Mouse (Mus musculus): Measurements from ENCODE around the gene Atp5mpl. TPM values are rescaled to one million over a fixed set of nuclear protein-coding genes. Genes with fewer than 3 reads are reported as not detected.

Atp5mpl gene
- polyA plus RNA-seq (2015; fragmentation: Nextera tagmentation; extraction: Ambion mirVana) = 621 and 663 TPM in 2 replicates

DNA sequence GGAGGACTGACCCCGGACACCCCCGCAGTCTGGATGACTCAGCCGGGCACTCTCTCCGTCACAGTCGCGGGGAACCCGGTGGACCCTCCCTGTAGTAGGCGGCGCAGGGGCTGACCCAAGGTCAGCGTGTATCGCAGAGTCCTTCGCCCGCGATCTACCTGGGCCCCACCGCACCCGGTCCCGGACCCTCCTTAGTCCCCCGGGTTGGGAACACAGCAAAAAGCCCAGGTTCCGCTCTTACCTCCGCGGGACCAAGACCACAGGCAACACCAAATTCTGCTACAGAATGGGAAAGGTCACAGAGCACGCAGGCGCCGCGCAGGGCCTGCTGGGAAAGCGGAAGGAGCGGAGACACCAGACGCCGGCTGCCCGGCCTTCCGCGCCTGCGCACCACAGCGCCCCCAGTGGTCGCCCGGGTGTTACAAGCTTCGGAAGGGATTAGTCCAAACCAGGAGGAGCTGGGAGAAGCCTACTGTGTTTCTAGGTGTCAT is at the start of gene Atp5mpl:
Atp5mpl (minus strand) TSS at position 295 of the 491 bp plus-strand sequence.
- Histone ChIP-seq H3K4me1 (replicated peaks; ENCODE audit: control insufficient read depth, insufficient read depth, low read length) (peaks cover 7% of the 10 kb centered on the region), H3K9me3 (ENCODE audit: control insufficient read depth, low read length) (no peaks in the 10 kb centered on the region), H3K9ac (ENCODE audit: low read length) (peak within 1 kb of the TSS; percentile 91), H3K4me2 (ENCODE audit: low read depth, low read length) (peak within 1 kb of the TSS; percentile 80), H3K27me3 (ENCODE audit: control insufficient read depth, insufficient read depth, low read depth, low read length) (no peaks in the 10 kb centered on the region), H3K4me3 (ENCODE audit: low read length) (peak within 1 kb of the TSS; percentile 81), H3K36me3 (ENCODE audit: control insufficient read depth, insufficient read depth, low read length) (peaks cover 11% of the 10 kb centered on the region; the same call in 1 of the 2 replicates), H3K27ac (ENCODE audit: low read length) (peak within 1 kb of the TSS; percentile 33; the same call in 1 of the 2 replicates)
- peak; percentile 94 for ATAC-seq (ENCODE audit: low read depth)
- under 1% methylated on average over 37 of the region's 37 CpGs for WGBS

DNA sequence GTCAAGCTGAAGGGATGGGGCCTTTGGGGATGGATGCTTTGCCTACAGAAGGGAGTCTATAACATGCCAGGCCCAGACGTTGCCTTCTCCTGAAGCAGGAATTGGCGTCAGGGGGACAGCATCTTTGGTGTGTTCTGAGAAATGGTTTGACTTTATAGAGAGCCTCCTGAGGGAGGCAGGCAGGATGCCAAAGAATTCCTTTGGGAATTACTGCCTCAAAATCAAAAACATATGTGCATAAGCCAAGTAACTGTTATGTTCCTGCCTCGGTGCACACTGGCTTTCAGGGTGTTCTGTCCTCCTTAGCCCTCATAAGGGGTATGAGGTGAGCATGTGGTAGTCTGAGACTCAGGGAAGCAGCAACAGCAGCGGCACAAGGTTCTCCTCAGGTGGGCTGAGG is 49.6 kb upstream of the Atp5mpl start:
- Histone ChIP-seq H3K9ac (ENCODE audit: low read length) (no peak overlapping the region), H3K4me2 (ENCODE audit: low read depth, low read length) (no peak overlapping the region), H3K9me3 (ENCODE audit: control insufficient read depth, low read length) (peaks cover 5% of the 10 kb centered on the region), H3K27me3 (ENCODE audit: control insufficient read depth, insufficient read depth, low read depth, low read length) (no peaks in the 10 kb centered on the region), H3K36me3 (ENCODE audit: control insufficient read depth, insufficient read depth, low read length) (no peaks in the 10 kb centered on the region), H3K27ac (ENCODE audit: low read length) (no peak overlapping the region), H3K4me3 (ENCODE audit: low read length) (no peak overlapping the region), H3K4me1 (replicated peaks; ENCODE audit: control insufficient read depth, insufficient read depth, low read length) (no peaks in the 10 kb centered on the region)
- ATAC-seq (ENCODE audit: low read depth) = no peak
- 48% methylated on average over 4 of the region's 4 CpGs for WGBS

DNA sequence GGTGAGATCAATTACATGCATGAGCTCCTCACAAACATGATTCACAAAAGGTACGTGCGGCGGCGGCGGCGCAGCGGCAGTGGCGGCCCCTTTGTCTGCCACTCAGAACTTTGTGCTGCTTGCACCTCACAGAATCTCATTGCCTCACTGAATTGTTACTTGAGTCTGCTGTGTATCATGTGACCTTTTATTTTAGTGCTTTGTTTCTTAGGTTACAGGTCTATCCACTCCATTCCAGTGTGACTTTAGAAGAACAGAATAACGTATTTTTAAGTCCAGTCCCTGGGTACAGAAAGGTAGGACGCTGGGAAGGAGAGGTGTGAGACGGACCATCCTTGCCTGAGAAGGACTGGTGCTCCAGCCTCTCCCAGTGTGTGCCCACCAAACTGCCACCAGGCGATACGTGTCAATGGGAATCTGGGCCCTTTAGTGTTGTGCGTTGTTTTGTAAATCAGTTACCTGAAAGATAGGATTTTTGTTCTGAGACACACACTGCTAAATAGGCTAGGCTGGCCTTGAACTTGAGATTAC is 46.6 kb upstream of the Atp5mpl start:
- Histone ChIP-seq H3K27me3 (ENCODE audit: control insufficient read depth, insufficient read depth, low read depth, low read length) (no peaks in the 10 kb centered on the region), H3K36me3 (ENCODE audit: control insufficient read depth, insufficient read depth, low read length) (no peaks in the 10 kb centered on the region), H3K4me1 (replicated peaks; ENCODE audit: control insufficient read depth, insufficient read depth, low read length) (no peaks in the 10 kb centered on the region), H3K4me3 (ENCODE audit: low read length) (no peak overlapping the region), H3K27ac (ENCODE audit: low read length) (no peak overlapping the region), H3K9me3 (ENCODE audit: control insufficient read depth, low read length) (no peaks in the 10 kb centered on the region), H3K9ac (ENCODE audit: low read length) (no peak overlapping the region), H3K4me2 (ENCODE audit: low read depth, low read length) (no peak overlapping the region; the same call in 1 of the 2 replicates)
- no peak for ATAC-seq (ENCODE audit: low read depth)
- 47% methylated on average over 14 of the region's 14 CpGs for WGBS

DNA sequence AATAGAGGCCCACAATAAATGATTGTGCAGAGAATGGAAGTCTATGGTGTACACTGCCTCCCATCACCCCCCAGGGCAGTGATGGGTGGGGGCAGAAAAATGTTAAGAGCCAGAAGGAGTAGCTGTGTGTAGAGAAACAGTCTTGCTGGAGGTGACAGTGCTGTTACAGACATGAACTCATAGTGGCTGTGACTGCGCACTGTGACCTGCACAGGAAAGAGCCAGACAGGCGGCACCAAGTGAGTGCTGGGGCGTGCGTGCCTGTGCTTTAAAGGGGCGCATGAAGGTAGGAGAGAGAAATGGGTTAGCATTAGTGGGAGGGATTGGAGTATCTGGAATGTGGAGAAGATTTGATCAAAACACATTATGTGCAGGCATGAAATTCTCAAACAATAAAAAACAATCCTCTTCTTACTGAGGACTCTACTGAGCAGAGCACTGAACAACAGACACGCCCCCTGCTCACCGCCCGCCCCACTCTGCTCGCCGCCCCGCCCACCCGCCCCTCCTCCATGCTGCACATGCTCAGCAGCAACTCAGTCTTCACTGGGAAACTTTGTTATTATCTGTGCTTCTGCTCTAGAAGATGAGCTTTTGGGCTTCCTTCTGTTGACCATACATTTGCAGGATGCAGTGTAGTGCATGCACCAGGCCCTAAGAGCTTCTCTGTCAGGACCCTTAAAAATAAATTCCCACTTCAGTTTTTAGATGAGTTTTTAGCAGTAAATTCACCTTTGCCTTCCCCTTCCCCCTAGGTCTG is 45.9 kb upstream of the Atp5mpl start:
- Histone ChIP-seq H3K27ac (ENCODE audit: low read length) (no peak overlapping the region), H3K27me3 (ENCODE audit: control insufficient read depth, insufficient read depth, low read depth, low read length) (no peaks in the 10 kb centered on the region), H3K4me3 (ENCODE audit: low read length) (no peak overlapping the region), H3K4me1 (replicated peaks; ENCODE audit: control insufficient read depth, insufficient read depth, low read length) (no peaks in the 10 kb centered on the region), H3K36me3 (ENCODE audit: control insufficient read depth, insufficient read depth, low read length) (no peaks in the 10 kb centered on the region), H3K4me2 (ENCODE audit: low read depth, low read length) (no peak overlapping the region; the same call in 1 of the 2 replicates), H3K9me3 (ENCODE audit: control insufficient read depth, low read length) (no peaks in the 10 kb centered on the region), H3K9ac (ENCODE audit: low read length) (no peak overlapping the region)
- 43% methylated on average over 12 of the region's 12 CpGs for WGBS
- 0 out of 2 replicates have a peak, but pooled peaks have one; percentile 45 for ATAC-seq (ENCODE audit: low read depth)

DNA sequence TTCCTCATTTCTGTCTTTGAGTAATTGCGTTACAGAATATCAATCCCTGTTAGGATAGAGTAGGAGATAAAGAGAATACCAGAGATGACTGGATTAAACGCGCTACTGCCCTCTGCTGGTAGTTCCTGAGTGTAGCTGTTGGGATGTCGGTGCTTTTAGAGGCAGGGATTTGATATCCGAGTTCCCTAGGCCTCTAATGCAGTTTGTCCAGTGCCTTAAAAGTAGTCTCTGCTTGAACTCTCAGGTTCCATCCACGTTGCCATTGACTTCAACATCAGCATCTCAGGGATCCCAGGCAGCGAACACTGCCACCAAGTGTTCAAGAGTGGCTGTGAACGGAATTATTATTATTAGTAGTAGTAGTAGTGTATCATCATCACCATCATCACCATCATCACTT is 34.4 kb upstream of the Atp5mpl start:
- Histone ChIP-seq H3K27me3 (ENCODE audit: control insufficient read depth, insufficient read depth, low read depth, low read length) (no peaks in the 10 kb centered on the region), H3K4me1 (replicated peaks; ENCODE audit: control insufficient read depth, insufficient read depth, low read length) (no peaks in the 10 kb centered on the region), H3K9me3 (ENCODE audit: control insufficient read depth, low read length) (no peaks in the 10 kb centered on the region), H3K36me3 (ENCODE audit: control insufficient read depth, insufficient read depth, low read length) (no peaks in the 10 kb centered on the region), H3K9ac (ENCODE audit: low read length) (no peak overlapping the region), H3K4me3 (ENCODE audit: low read length) (no peak overlapping the region), H3K27ac (ENCODE audit: low read length) (no peak overlapping the region), H3K4me2 (ENCODE audit: low read depth, low read length) (no peak overlapping the region)
- 13% methylated on average over 8 of the region's 8 CpGs for WGBS
- no peak for ATAC-seq (ENCODE audit: low read depth)

DNA sequence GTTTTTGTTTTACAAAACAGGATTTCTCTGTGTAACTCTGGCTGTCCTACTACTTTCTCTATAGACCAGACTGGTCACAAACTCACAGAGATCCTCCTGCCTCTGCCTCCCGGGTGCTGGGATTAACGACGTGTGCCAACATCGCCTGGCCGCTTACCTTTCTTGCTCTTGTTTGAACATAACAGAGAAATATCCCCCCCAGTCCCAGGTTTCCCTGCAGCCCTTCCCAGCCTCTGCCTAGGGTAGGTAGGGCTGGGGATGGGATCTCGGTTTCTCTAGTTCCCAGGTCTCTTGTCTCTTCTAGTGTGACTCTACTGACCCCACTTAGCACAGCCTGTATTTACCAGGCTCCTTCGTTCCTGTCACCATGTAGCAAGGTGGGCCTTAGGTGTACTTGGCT is 33.0 kb upstream of the Atp5mpl start:
- no peaks in the 10 kb centered on the region for H3K27me3 ChIP-seq (ENCODE audit: control insufficient read depth, insufficient read depth, low read depth, low read length)
- 86% methylated on average over 7 of the region's 7 CpGs for WGBS
- no peak overlapping the region for H3K4me2 ChIP-seq (ENCODE audit: low read depth, low read length)
- no peak overlapping the region for H3K9ac ChIP-seq (ENCODE audit: low read length)
- H3K9me3 ChIP-seq (ENCODE audit: control insufficient read depth, low read length) = no peaks in the 10 kb centered on the region
- no peak for ATAC-seq (ENCODE audit: low read depth)
- H3K36me3 ChIP-seq (ENCODE audit: control insufficient read depth, insufficient read depth, low read length) = no peaks in the 10 kb centered on the region
- no peaks in the 10 kb centered on the region for H3K4me1 ChIP-seq (replicated peaks; ENCODE audit: control insufficient read depth, insufficient read depth, low read length)
- H3K27ac ChIP-seq (ENCODE audit: low read length) = no peak overlapping the region
- H3K4me3 ChIP-seq (ENCODE audit: low read length) = no peak overlapping the region

DNA sequence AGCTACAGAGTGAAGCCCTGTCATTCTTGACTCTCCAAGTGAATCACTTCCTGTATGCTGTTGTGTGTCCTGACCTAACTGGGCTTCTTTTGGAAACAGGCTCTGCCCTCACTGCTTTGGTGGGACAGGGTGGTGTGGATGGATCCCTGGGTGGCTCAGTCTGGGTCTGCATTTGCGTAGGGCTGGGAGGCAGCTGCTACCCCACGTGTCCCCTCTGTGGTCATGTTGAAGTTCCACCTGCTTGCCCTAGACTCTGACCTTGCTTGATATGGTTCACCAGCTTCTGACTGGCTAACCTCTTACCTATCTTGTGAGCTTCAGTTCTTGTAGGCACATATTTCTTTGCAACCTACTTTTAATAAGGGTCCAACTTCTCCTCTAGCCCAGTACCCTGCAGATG is 28.4 kb upstream of the Atp5mpl start:
- Histone ChIP-seq H3K27me3 (ENCODE audit: control insufficient read depth, insufficient read depth, low read depth, low read length) (no peaks in the 10 kb centered on the region), H3K27ac (ENCODE audit: low read length) (no peak overlapping the region), H3K9ac (ENCODE audit: low read length) (no peak overlapping the region), H3K9me3 (ENCODE audit: control insufficient read depth, low read length) (no peaks in the 10 kb centered on the region), H3K4me1 (replicated peaks; ENCODE audit: control insufficient read depth, insufficient read depth, low read length) (no peaks in the 10 kb centered on the region), H3K36me3 (ENCODE audit: control insufficient read depth, insufficient read depth, low read length) (no peaks in the 10 kb centered on the region), H3K4me2 (ENCODE audit: low read depth, low read length) (no peak overlapping the region), H3K4me3 (ENCODE audit: low read length) (no peak overlapping the region)
- WGBS = 92% methylated on average over 2 of the region's 2 CpGs
- ATAC-seq (ENCODE audit: low read depth) = no peak

DNA sequence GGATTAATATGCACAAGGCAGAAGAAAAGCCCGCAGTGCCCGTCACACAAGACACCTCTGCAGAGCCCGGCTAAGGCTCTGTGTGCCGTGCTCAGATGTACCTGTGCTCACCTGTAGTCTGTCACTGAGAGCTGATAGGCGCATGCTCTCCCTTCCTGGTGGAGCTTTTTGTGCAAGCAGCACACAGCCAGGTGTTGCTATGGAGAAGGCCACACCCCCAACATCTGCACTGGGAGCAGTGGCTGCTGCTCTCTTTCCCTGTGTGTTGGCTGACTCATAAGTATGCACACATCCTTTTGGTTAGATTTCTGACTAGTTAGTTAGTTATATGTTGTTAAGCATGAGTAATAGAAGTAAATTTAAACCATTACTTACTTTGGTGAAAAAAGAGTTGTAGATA is 25.8 kb upstream of the Atp5mpl start:
- no peak overlapping the region for H3K4me2 ChIP-seq (ENCODE audit: low read depth, low read length)
- no peak overlapping the region for H3K27ac ChIP-seq (ENCODE audit: low read length)
- H3K36me3 ChIP-seq (ENCODE audit: control insufficient read depth, insufficient read depth, low read length) = no peaks in the 10 kb centered on the region
- no peak overlapping the region for H3K4me3 ChIP-seq (ENCODE audit: low read length)
- no peaks in the 10 kb centered on the region for H3K4me1 ChIP-seq (replicated peaks; ENCODE audit: control insufficient read depth, insufficient read depth, low read length)
- no peaks in the 10 kb centered on the region for H3K27me3 ChIP-seq (ENCODE audit: control insufficient read depth, insufficient read depth, low read depth, low read length)
- H3K9me3 ChIP-seq (ENCODE audit: control insufficient read depth, low read length) = no peaks in the 10 kb centered on the region
- no peak for ATAC-seq (ENCODE audit: low read depth)
- 81% methylated on average over 5 of the region's 5 CpGs for WGBS
- no peak overlapping the region for H3K9ac ChIP-seq (ENCODE audit: low read length)

DNA sequence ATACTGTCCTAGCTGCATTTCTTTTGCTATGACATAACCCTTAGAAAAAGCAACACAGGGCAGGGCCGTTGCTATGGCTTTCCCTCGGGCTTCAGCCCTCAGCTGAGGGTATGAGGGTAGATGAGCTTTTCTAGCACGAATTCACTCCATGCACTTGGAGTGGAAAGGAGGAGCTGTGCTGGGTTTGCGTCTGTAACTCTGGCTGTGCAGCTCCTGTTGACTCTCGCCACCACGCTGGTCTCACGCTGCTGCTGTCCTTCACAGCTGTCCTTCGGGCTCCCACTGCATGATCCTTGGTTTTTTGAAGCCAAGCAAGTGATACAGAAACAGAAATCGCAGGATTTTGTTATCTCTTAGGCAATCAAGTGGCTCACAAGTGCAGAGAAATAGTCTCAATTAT is 20.0 kb upstream of the Atp5mpl start:
- no peaks in the 10 kb centered on the region for H3K27me3 ChIP-seq (ENCODE audit: control insufficient read depth, insufficient read depth, low read depth, low read length)
- no peak overlapping the region for H3K4me2 ChIP-seq (ENCODE audit: low read depth, low read length)
- no peaks in the 10 kb centered on the region for H3K36me3 ChIP-seq (ENCODE audit: control insufficient read depth, insufficient read depth, low read length)
- ATAC-seq (ENCODE audit: low read depth) = no peak
- no peak overlapping the region for H3K27ac ChIP-seq (ENCODE audit: low read length)
- no peak overlapping the region for H3K4me3 ChIP-seq (ENCODE audit: low read length)
- no peak overlapping the region for H3K9ac ChIP-seq (ENCODE audit: low read length)
- H3K4me1 ChIP-seq (replicated peaks; ENCODE audit: control insufficient read depth, insufficient read depth, low read length) = no peaks in the 10 kb centered on the region
- no peaks in the 10 kb centered on the region for H3K9me3 ChIP-seq (ENCODE audit: control insufficient read depth, low read length)
- WGBS = 34% methylated on average over 9 of the region's 9 CpGs

Data from lung, embryonic 16.5 days (tissue).